Mouse (Mus musculus) heart, embryonic 15.5 days (tissue): Measurements from ENCODE around the gene S1pr3. TPM values are rescaled to one million over a fixed set of nuclear protein-coding genes. Genes with fewer than 3 reads are reported as not detected.

Experiments
- ATAC-seq: fragments of 200-750 bp; cut with Nextera tagmentation; replicated peaks from 2 replicates; pipeline ENCODE4 v1.8.0; 2017; ENCODE audit warnings: low read depth, moderate TSS enrichment; ENCODE audit not compliant: insufficient number of reproducible peaks, insufficient read depth, low FRiP score
- H3K27ac ChIP-seq: fragments of 300-500 bp; sonication (generic); 2 replicates; pipeline ENCODE4 v1.5.1; 2015; ENCODE audit warnings: mild to moderate bottlenecking, inconsistent platforms
- H3K27me3 ChIP-seq: fragments of 300-500 bp; sonication (generic); 2 replicates; pipeline ENCODE4 v1.6.1; 2015; ENCODE audit warnings: inconsistent platforms
- H3K36me3 ChIP-seq: fragments of 300-500 bp; sonication (generic); 2 replicates; pipeline ENCODE4 v1.6.1; 2015; ENCODE audit warnings: mild to moderate bottlenecking, inconsistent platforms
- H3K4me1 ChIP-seq: fragments of 300-500 bp; sonication (generic); replicated peaks from 2 replicates; pipeline ENCODE4 v1.6.1; 2015; ENCODE audit warnings: inconsistent platforms
- H3K4me2 ChIP-seq: fragments of 300-500 bp; sonication (generic); 2 replicates; pipeline ENCODE4 v1.6.1; 2015; ENCODE audit warnings: inconsistent platforms, mild to moderate bottlenecking, moderate library complexity
- H3K4me3 ChIP-seq: fragments of 300-500 bp; sonication (generic); 2 replicates; pipeline ENCODE4 v1.5.1; 2015; ENCODE audit warnings: mild to moderate bottlenecking, inconsistent platforms
- H3K9ac ChIP-seq: fragments of 300-500 bp; sonication (generic); 2 replicates; pipeline ENCODE4 v1.6.1; 2015; ENCODE audit warnings: mild to moderate bottlenecking, inconsistent platforms
- H3K9me3 ChIP-seq: fragments of 300-500 bp; sonication (generic); replicated peaks from 2 replicates; pipeline ENCODE4 v1.6.1; 2016; ENCODE audit warnings: inconsistent platforms
- WGBS: fragments of 180-500 bp; shearing (Covaris S2); methylation state at CpG from one replicate; pipeline ENCODE4 v1.1.7; 2015; ENCODE audit warnings: mixed read lengths; 5-methylcytosine and 5-hydroxymethylcytosine counted together
- polyA plus RNA-seq: library from polyadenylated mRNA; unstranded; fragments of >200 nt; fragmentation: Nextera tagmentation; extraction: Ambion mirVana; gene quantifications from 2 replicates; pipeline ENCODE4 v1.2.1, GENCODE M21; 2015

Gene S1pr3
- polyA plus RNA-seq, 1 experiment from 2014 or later, result 18.8 TPM

DNA sequence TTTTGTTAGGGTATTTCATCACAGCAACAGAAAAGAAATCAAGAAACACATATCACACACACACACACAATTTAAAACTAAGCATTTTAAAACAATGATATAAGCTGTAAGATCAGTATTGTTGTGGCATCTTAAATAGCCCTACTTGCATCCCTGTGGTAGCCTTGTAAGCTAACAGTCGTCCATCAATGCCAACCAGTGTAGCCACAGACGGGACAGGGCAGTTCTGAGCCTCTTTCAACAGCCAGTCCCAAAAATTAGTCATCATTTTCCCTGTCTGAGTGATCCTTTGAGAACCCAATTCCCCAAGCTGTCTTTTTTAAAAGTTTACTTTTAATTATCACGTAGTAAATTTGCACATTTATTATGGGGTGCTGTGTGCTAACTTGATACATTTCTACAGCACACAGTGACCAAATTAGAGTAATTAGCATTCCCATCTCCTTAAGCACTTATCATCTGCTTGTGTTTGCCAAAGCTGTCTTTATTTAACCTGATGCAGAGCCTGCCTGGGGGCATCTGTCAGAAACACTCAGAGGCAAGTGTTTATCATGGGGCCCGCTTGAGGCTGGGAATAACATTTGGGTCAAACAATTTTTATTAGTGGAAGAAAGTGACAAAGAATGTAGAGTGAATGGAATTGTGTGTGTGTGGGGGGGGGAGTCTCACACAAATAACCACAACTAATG, 47.9 kb downstream of the S1pr3 start:
- no peaks in the 10 kb centered on the region for H3K4me1 ChIP-seq
- no peak overlapping the region for H3K27ac ChIP-seq
- H3K9me3 ChIP-seq, result no peaks in the 10 kb centered on the region
- no peak overlapping the region for H3K4me3 ChIP-seq
- H3K4me2 ChIP-seq, result no peak overlapping the region
- H3K36me3 ChIP-seq, result no peaks in the 10 kb centered on the region
- H3K27me3 ChIP-seq, result no peaks in the 10 kb centered on the region
- H3K9ac ChIP-seq, result no peak overlapping the region
- ATAC-seq, result no peak
- 31% methylated on average over 4 of the region's 4 CpGs for WGBS

DNA sequence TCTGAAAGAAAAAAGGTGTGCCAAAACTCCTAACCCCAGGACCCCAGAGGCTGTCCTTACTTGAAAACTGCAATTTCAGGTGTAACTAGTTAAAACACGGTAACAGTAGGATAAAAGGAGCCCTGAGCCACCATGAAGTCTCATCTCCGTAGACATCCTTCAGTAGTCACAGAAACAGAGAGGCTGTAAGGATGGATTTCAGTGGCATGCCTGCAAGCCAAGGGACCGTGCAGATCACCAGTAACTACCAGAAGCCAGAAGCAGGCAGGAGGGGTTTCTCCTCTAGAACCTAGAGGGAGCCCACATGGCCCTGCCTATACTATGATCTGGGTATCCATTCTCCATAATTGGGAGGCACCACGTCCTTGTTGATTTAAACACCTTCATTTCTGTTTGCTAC, 55.9 kb downstream of the S1pr3 start:
- Histone ChIP-seq H3K4me2 (no peak overlapping the region), H3K9ac (no peak overlapping the region), H3K4me1 (no peaks in the 10 kb centered on the region), H3K9me3 (no peaks in the 10 kb centered on the region; the same call in 1 of the 2 replicates), H3K36me3 (no peaks in the 10 kb centered on the region), H3K4me3 (no peak overlapping the region), H3K27me3 (no peaks in the 10 kb centered on the region), H3K27ac (no peak overlapping the region)
- ATAC-seq, result no peak
- whole genome bisulfite sequencing, result 70% methylated on average over 4 of the region's 4 CpGs

DNA sequence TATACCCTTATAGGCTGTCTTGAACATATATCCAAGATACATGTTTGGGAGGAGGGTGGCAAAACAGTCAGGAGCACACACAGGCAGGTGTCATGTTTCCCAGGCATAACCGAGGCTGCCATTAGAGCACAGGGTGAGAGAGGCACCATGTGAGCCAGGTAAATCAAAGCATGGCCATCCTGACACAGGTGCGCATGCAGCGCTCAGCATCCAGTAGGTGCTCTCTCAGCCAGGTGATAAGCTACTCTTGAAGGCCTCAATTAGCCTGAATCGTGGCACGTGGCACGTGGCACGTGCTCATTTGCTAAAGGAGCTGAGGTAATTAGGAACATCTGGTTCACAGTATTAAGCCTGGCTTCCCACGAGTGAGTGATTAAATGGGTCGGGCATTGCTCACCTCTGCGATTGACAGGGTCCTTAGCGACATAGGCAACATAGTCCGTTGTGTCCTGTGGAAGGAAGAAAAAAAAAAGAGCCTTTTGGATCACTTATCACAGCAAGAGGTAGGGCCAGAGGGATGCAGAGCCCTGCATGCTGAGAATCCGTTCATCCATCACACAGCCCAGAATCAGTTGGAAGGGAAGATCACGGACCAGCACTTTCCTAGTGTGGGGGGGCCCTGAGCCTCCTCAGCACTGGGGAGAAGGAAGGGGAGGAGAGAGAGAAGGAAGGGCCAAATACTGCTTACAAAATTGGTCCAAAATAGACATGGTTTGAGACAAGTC, 57.8 kb downstream of the S1pr3 start:
- no peak for ATAC-seq

DNA sequence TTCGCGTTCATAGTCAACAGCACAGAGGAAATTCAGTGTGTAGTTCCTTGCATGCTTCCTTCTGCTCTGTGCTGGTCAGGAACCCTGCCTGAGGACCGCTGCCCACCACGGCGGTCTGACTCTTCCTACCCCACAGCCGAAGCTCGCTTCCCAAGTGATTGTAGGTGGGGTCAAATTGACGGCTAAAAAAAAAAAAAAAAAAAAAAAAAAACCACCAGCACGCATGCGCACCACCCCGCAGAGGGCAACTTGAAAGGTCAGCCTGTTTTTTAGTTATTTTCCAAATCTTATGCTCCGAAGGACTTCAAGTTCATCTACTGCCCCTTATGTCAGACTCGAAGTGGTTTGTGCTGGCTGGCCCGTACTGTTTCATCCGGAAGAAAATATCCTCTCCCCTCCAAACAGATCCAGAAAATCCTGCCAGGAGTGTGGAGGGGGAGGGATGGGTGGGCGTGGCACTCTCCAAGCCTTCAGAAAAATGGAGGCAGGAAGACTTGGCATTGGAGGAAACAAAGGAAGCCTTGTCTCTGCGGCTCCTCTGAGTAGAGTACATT, 60.3 kb downstream of the S1pr3 start:
- no peak overlapping the region for H3K4me2 ChIP-seq
- no peak for ATAC-seq
- H3K27ac ChIP-seq, result no peak overlapping the region
- no peaks in the 10 kb centered on the region; the same call in 1 of the 2 replicates for H3K9me3 ChIP-seq
- H3K4me3 ChIP-seq, result no peak overlapping the region
- 70% methylated on average over 17 of the region's 17 CpGs for WGBS
- H3K36me3 ChIP-seq, result no peaks in the 10 kb centered on the region
- H3K27me3 ChIP-seq, result peaks cover 2% of the 10 kb centered on the region; the same call in 1 of the 2 replicates
- no peaks in the 10 kb centered on the region for H3K4me1 ChIP-seq
- no peak overlapping the region for H3K9ac ChIP-seq

More for the DNA sequence above, 57.8 kb downstream of the S1pr3 start:
- no peak overlapping the region for H3K9ac ChIP-seq
- H3K4me2 ChIP-seq, result no peak overlapping the region
- no peaks in the 10 kb centered on the region for H3K4me1 ChIP-seq
- H3K27ac ChIP-seq, result no peak overlapping the region
- WGBS, result 72% methylated on average over 14 of the region's 14 CpGs
- H3K9me3 ChIP-seq, result no peaks in the 10 kb centered on the region; the same call in 1 of the 2 replicates
- H3K4me3 ChIP-seq, result no peak overlapping the region
- H3K36me3 ChIP-seq, result no peaks in the 10 kb centered on the region
- H3K27me3 ChIP-seq, result no peaks in the 10 kb centered on the region

Other genes with a start within 250 kb of the S1pr3 start
- 1.7 and 2.2 TPM in 2 replicates for gene Nxnl2, start 237.6 kb upstream of the S1pr3 start, polyA plus RNA-seq
- 0.19 and 0.37 TPM in 2 replicates for gene Shc3, start 160.8 kb downstream of the S1pr3 start, polyA plus RNA-seq
- 221 and 236 TPM in 2 replicates for gene Cks2, start 236.6 kb downstream of the S1pr3 start, polyA plus RNA-seq
- gene Secisbp2, start 243.1 kb downstream of the S1pr3 start, polyA plus RNA-seq, result 25.9 and 26.5 TPM in 2 replicates